Comparison of ENCODE assay signal across 11 mouse cellular contexts in the genomic region with DNA sequence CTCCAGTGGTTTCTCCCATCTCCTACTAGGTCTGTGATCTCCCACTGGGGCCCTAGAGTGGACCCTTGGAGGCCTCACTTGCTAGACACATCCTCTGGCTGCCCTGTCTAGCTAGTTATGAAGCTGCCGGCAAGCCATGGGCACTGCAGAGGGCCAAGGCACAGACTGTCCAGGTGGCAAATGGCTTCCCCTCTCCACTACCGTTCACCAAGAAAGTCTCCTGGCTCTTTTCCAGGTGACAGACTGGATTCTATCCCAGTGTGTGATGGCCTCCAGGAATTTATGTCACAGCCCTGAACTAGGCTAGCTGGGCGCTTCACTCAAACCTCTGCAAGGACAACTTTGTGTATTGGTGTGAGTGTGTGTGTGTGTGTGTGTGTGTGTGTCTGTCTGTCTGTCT. TPM values are rescaled to one million over a fixed set of nuclear protein-coding genes. Genes with fewer than 3 reads are reported as not detected.
DNase-seq lines count a peak whose midpoint lies in the region; ATAC-seq lines count a peak whose summit lies in the region.
"Had no signal": no experiment of that assay in that cellular context is flagged by ENCODE, and none has a peak within 500 bp of the region (broad histone marks: within the 10 kb centered on the region; RNA-seq: fewer than 3 reads in every experiment).

No protein-coding gene starts in this region.

- 48% methylated on average over 3 of the region's 3 CpGs for WGBS in heart, embryonic 13.5 days
- 59% methylated on average over 3 of the region's 3 CpGs for WGBS in heart, embryonic 12.5 days

- 0 out of 2 replicates have a peak overlapping the region, but pooled peaks have one; percentile 14 for H3K9ac ChIP-seq in heart, embryonic 13.5 days
- no peak overlapping the region for H3K9ac ChIP-seq in heart, embryonic 12.5 days
- H3K9ac ChIP-seq: forebrain, embryonic 15.5 days had no signal

- H3K9me3 ChIP-seq in heart, embryonic 13.5 days, result no peaks in the 10 kb centered on the region
- no peaks in the 10 kb centered on the region for H3K9me3 ChIP-seq in heart, embryonic 12.5 days (replicated peaks)
- H3K9me3 ChIP-seq: forebrain, embryonic 15.5 days had no signal

- no peak for ATAC-seq in heart, embryonic 13.5 days (ENCODE audit: extremely low read depth, insufficient number of reproducible peaks, low FRiP score, low TSS enrichment)
- ATAC-seq in heart, embryonic 12.5 days (ENCODE audit: insufficient number of reproducible peaks, low FRiP score), result no peak
- ATAC-seq: forebrain, embryonic 15.5 days; lung, postnatal 0 days had no signal

- peaks cover 19% of the 10 kb centered on the region for H3K4me1 ChIP-seq in heart, embryonic 13.5 days
- peaks cover 18% of the 10 kb centered on the region for H3K4me1 ChIP-seq in heart, embryonic 12.5 days (replicated peaks)

- DNase-seq in MN1 (ENCODE audit: low spot score), result peak; percentile 53
- DNase-seq in adrenal gland, postnatal 36 days, result peak; percentile 39 to 44
- DNase-seq in gastrocnemius, postnatal 14 days, result peak; percentile 43
- no peak for DNase-seq in embryo, embryonic 10.5 days (ENCODE audit: low spot score)
- no peak for DNase-seq in Muller cell, postnatal 12 days (ENCODE audit: inconsistent ontology term)
- DNase-seq in left cerebral cortex, adult 11 months (ENCODE audit: low spot score), result no peak
- DNase-seq: midbrain, embryonic 14.5 days had no signal

- no peak overlapping the region for H3K4me3 ChIP-seq in heart, embryonic 13.5 days
- no peak overlapping the region for H3K4me3 ChIP-seq in heart, embryonic 12.5 days
- H3K4me3 ChIP-seq: forebrain, embryonic 15.5 days had no signal

- H3K4me2 ChIP-seq in heart, embryonic 13.5 days, result no peak overlapping the region
- H3K4me2 ChIP-seq in heart, embryonic 12.5 days, result no peak overlapping the region
- H3K4me2 ChIP-seq: forebrain, embryonic 15.5 days had no signal

- 0 out of 2 replicates have a peak, but pooled peaks cover 2% of the 10 kb centered on the region for H3K27me3 ChIP-seq in heart, embryonic 13.5 days (replicated peaks)
- H3K27me3 ChIP-seq in heart, embryonic 12.5 days (replicated peaks), result 0 out of 2 replicates have a peak, but pooled peaks cover 3% of the 10 kb centered on the region
- H3K27me3 ChIP-seq: forebrain, embryonic 15.5 days had no signal

- intact Hi-C loops in gastrocnemius, postnatal 14 days (cut with DNase I; ENCODE audit: low total_unique reads), result no loop called here

- no peaks in the 10 kb centered on the region for H3K36me3 ChIP-seq in heart, embryonic 13.5 days
- no peaks in the 10 kb centered on the region for H3K36me3 ChIP-seq in heart, embryonic 12.5 days
- H3K36me3 ChIP-seq: forebrain, embryonic 15.5 days had no signal

- H3K27ac ChIP-seq in heart, embryonic 13.5 days (replicated peaks), result no peak overlapping the region
- no peak overlapping the region for H3K27ac ChIP-seq in heart, embryonic 12.5 days (ENCODE audit: poor library complexity, severe bottlenecking)
- H3K27ac ChIP-seq: forebrain, embryonic 15.5 days had no signal

RNA-seq across cellular contexts. Expression of a gene that starts 35.0 kb away (rescaled TPM):
- 0.61 and 0.66 TPM in 2 replicates for polyA plus RNA-seq in heart, embryonic 13.5 days (2015; fragmentation: Nextera tagmentation; extraction: Ambion mirVana)
- 0.56 and 1.3 TPM in 2 replicates for polyA plus RNA-seq in heart, embryonic 12.5 days (2016; fragmentation: Nextera tagmentation; extraction: Ambion mirVana)
- 10 to 100 TPM in 1 of 2 experiments, 1 to 10 TPM in 1; 7.9 to 13.2 TPM for total RNA-seq in adrenal gland, postnatal 36 days (2021)
- total RNA-seq in gastrocnemius, postnatal 14 days (2021), result 1 to 10 TPM; 2.3 to 2.5 TPM

Comparison
In these comparisons a context has a peak if more than half of its experiments do, and no peak if none do; other contexts are left out.
1. DNase-seq: peak in MN1 (single experiment), adrenal gland, postnatal 36 days (2 of 2) and gastrocnemius, postnatal 14 days (single experiment); none in embryo, embryonic 10.5 days (single experiment), Muller cell, postnatal 12 days (single experiment) and left cerebral cortex, adult 11 months (single experiment).